Mouse (Mus musculus) v-Abl transformed pro-B cells (cell line): ENCODE measurements around the gene Tm4sf4.

ENCODE experiments used
- in situ Hi-C, 2 experiments: fragments of 400-800 bp; cut with MboI; formaldehyde crosslinking; loops; one replicate each; pipeline ENCODE4 v1.15.1; 2025; ENCODE audit not compliant: unreplicated experiment in 2 of 2

Gene Tm4sf4

GRCm38 (mm10) chr3:57425089-57425730, at the start of gene Tm4sf4:
Tm4sf4 (plus strand) TSS chr3:57425314.
- in situ Hi-C loops: no loop called here

- in situ Hi-C loops: no loop called here
These were observed 38.7 kb upstream of the Tm4sf4 start for GRCm38 (mm10) chr3:57386423-57386822.

- in situ Hi-C loops: no loop called here
These were observed 38.2 kb upstream of the Tm4sf4 start for GRCm38 (mm10) chr3:57386895-57387294.

GRCm38 (mm10) chr3:57387593-57387992, 37.5 kb upstream of the Tm4sf4 start:
- in situ Hi-C loops: no loop called here

GRCm38 (mm10) chr3:57411535-57411934, 13.6 kb upstream of the Tm4sf4 start:
- in situ Hi-C loops: no loop called here

- in situ Hi-C loops: no loop called here
These were observed 4.9 kb upstream of the Tm4sf4 start for GRCm38 (mm10) chr3:57420233-57420632.

GRCm38 (mm10) chr3:57420660-57421059, 4.5 kb upstream of the Tm4sf4 start:
- in situ Hi-C loops: no loop called here

GRCm38 (mm10) chr3:57426351-57426750, 1.2 kb downstream of the Tm4sf4 start:
- in situ Hi-C loops: no loop called here

GRCm38 (mm10) chr3:57428682-57429464, 3.8 kb downstream of the Tm4sf4 start:
- in situ Hi-C loops: no loop called here

GRCm38 (mm10) chr3:57429486-57429885, 4.4 kb downstream of the Tm4sf4 start:
- in situ Hi-C loops: no loop called here

GRCm38 (mm10) chr3:57431706-57432105, 6.6 kb downstream of the Tm4sf4 start:
- in situ Hi-C loops: no loop called here

GRCm38 (mm10) chr3:57435364-57435763, 10.2 kb downstream of the Tm4sf4 start:
- in situ Hi-C loops: no loop called here

- in situ Hi-C loops: no loop called here
These were observed 15.8 kb downstream of the Tm4sf4 start for GRCm38 (mm10) chr3:57440956-57441355.

- in situ Hi-C loops: no loop called here
These were observed 20.6 kb downstream of the Tm4sf4 start for GRCm38 (mm10) chr3:57445706-57446105.

GRCm38 (mm10) chr3:57447889-57448288, 22.8 kb downstream of the Tm4sf4 start:
- in situ Hi-C loops: no loop called here

- in situ Hi-C loops: no loop called here
These were observed 23.3 kb downstream of the Tm4sf4 start for GRCm38 (mm10) chr3:57448445-57448844.

GRCm38 (mm10) chr3:57458652-57459051, 33.5 kb downstream of the Tm4sf4 start:
- in situ Hi-C loops: loop anchor here in 1 of 2 experiments (25.0 kb wide), 1 partner anchor 379 kb away; the partner anchor contains the start of gene Pfn2

GRCm38 (mm10) chr3:57463302-57463701, 38.2 kb downstream of the Tm4sf4 start:
- in situ Hi-C loops: loop anchor here in 1 of 2 experiments (25.0 kb wide), 1 partner anchor 374 kb away; the partner anchor contains the start of gene Pfn2

- in situ Hi-C loops: loop anchor here in 1 of 2 experiments (5.0 to 25.0 kb wide), 2 partner anchors 161 to 371 kb away; partner anchors contain the start of gene Pfn2
These were observed 41.2 kb downstream of the Tm4sf4 start for GRCm38 (mm10) chr3:57466289-57466688.

- in situ Hi-C loops: loop anchor here in 1 of 2 experiments (5.0 to 25.0 kb wide), 2 partner anchors 158 to 368 kb away; partner anchors contain the start of gene Pfn2
These were observed 44.2 kb downstream of the Tm4sf4 start for GRCm38 (mm10) chr3:57469325-57469724.

GRCm38 (mm10) chr3:57470326-57470725, 45.2 kb downstream of the Tm4sf4 start:
- in situ Hi-C loops: loop anchor here in 1 of 2 experiments (25.0 kb wide), 1 partner anchor 367 kb away; the partner anchor contains the start of gene Pfn2
